Mouse (Mus musculus): ENCODE data around the gene Rps6kb1. TPM values are rescaled to one million over a fixed set of nuclear protein-coding genes. Genes with fewer than 3 reads are reported as not detected.

Gene Rps6kb1
- polyA plus RNA-seq, 1 experiment from 2014 or later: 54.8 TPM

GRCm38 (mm10) chr11:86586177-86586867 lies 41.7 kb upstream of the Rps6kb1 start:
- Histone ChIP-seq H3K4me1 (replicated peaks) (peaks cover 11% of the 10 kb centered on the region; the same call in 1 of the 2 replicates), H3K4me2 (peak overlapping the region; percentile 34), H3K4me3 (peak overlapping the region; percentile 13), H3K9ac (0 out of 2 replicates have a peak overlapping the region, but pooled peaks have one; percentile 42), H3K27ac (replicated peaks) (0 out of 2 replicates have a peak overlapping the region, but pooled peaks have one; percentile 33), H3K27me3 (no peaks in the 10 kb centered on the region), H3K36me3 (peaks cover 16% of the 10 kb centered on the region), H3K9me3 (no peaks in the 10 kb centered on the region)
- ATAC-seq (ENCODE audit: low read depth): no peak
- WGBS: 31% methylated on average over 12 of the region's 12 CpGs

- ATAC-seq (ENCODE audit: low read depth): no peak
- WGBS: 53% methylated on average over 3 of the region's 3 CpGs
- H3K4me1 ChIP-seq (replicated peaks): peaks cover 11% of the 10 kb centered on the region; the same call in 1 of the 2 replicates
- no peaks in the 10 kb centered on the region for H3K27me3 ChIP-seq
- H3K4me2 ChIP-seq: no peak overlapping the region
- peaks cover 16% of the 10 kb centered on the region for H3K36me3 ChIP-seq
- no peak overlapping the region for H3K27ac ChIP-seq (replicated peaks)
- no peaks in the 10 kb centered on the region for H3K9me3 ChIP-seq
- no peak overlapping the region for H3K4me3 ChIP-seq
- no peak overlapping the region for H3K9ac ChIP-seq
These were observed 41.0 kb upstream of the Rps6kb1 start for GRCm38 (mm10) chr11:86585598-86585984.

- Histone ChIP-seq H3K9me3 (no peaks in the 10 kb centered on the region), H3K4me3 (no peak overlapping the region), H3K36me3 (peaks cover 16% of the 10 kb centered on the region), H3K4me2 (no peak overlapping the region), H3K4me1 (replicated peaks) (peaks cover 11% of the 10 kb centered on the region; the same call in 1 of the 2 replicates), H3K27me3 (no peaks in the 10 kb centered on the region), H3K27ac (replicated peaks) (no peak overlapping the region), H3K9ac (no peak overlapping the region)
- no peak for ATAC-seq (ENCODE audit: low read depth)
- 83% methylated on average over 7 of the region's 7 CpGs for WGBS
These were observed 40.4 kb upstream of the Rps6kb1 start for GRCm38 (mm10) chr11:86584898-86585597.

GRCm38 (mm10) chr11:86583990-86584897 lies 39.6 kb upstream of the Rps6kb1 start:
- H3K36me3 ChIP-seq: peaks cover 16% of the 10 kb centered on the region
- no peak overlapping the region for H3K4me3 ChIP-seq
- H3K4me2 ChIP-seq: no peak overlapping the region
- no peaks in the 10 kb centered on the region for H3K27me3 ChIP-seq
- H3K9me3 ChIP-seq: no peaks in the 10 kb centered on the region
- H3K27ac ChIP-seq (replicated peaks): no peak overlapping the region
- no peak overlapping the region for H3K9ac ChIP-seq
- 92% methylated on average over 14 of the region's 14 CpGs for WGBS
- peaks cover 14% of the 10 kb centered on the region; the same call in 1 of the 2 replicates for H3K4me1 ChIP-seq (replicated peaks)
- ATAC-seq (ENCODE audit: low read depth): no peak

- no peak for ATAC-seq (ENCODE audit: low read depth)
- H3K9ac ChIP-seq: no peak overlapping the region
- WGBS: 96% methylated on average over 3 of the region's 3 CpGs
These were observed 38.8 kb upstream of the Rps6kb1 start for GRCm38 (mm10) chr11:86583313-86583825.

GRCm38 (mm10) chr11:86582543-86583260 lies 38.1 kb upstream of the Rps6kb1 start:
- H3K9ac ChIP-seq: no peak overlapping the region
- H3K9me3 ChIP-seq: no peaks in the 10 kb centered on the region
- peaks cover 12% of the 10 kb centered on the region; the same call in 1 of the 2 replicates for H3K4me1 ChIP-seq (replicated peaks)
- H3K36me3 ChIP-seq: peaks cover 16% of the 10 kb centered on the region
- no peak overlapping the region for H3K4me2 ChIP-seq
- ATAC-seq (ENCODE audit: low read depth): no peak
- no peak overlapping the region for H3K27ac ChIP-seq (replicated peaks)
- 88% methylated on average over 7 of the region's 7 CpGs for WGBS
- no peak overlapping the region for H3K4me3 ChIP-seq
- H3K27me3 ChIP-seq: no peaks in the 10 kb centered on the region

More at GRCm38 (mm10) chr11:86583313-86583825, 38.8 kb upstream of the Rps6kb1 start:
- no peak overlapping the region for H3K4me3 ChIP-seq
- H3K9me3 ChIP-seq: no peaks in the 10 kb centered on the region
- H3K27ac ChIP-seq (replicated peaks): no peak overlapping the region
- H3K27me3 ChIP-seq: no peaks in the 10 kb centered on the region
- H3K4me2 ChIP-seq: no peak overlapping the region
- H3K4me1 ChIP-seq (replicated peaks): peaks cover 15% of the 10 kb centered on the region; the same call in 1 of the 2 replicates
- peaks cover 16% of the 10 kb centered on the region for H3K36me3 ChIP-seq

GRCm38 (mm10) chr11:86581943-86582542 lies 37.4 kb upstream of the Rps6kb1 start:
- peaks cover 16% of the 10 kb centered on the region for H3K36me3 ChIP-seq
- no peak overlapping the region for H3K4me3 ChIP-seq
- 92% methylated on average over 12 of the region's 12 CpGs for WGBS
- no peaks in the 10 kb centered on the region for H3K27me3 ChIP-seq
- ATAC-seq (ENCODE audit: low read depth): no peak
- H3K9ac ChIP-seq: no peak overlapping the region
- H3K9me3 ChIP-seq: no peaks in the 10 kb centered on the region
- H3K27ac ChIP-seq (replicated peaks): no peak overlapping the region
- no peak overlapping the region for H3K4me2 ChIP-seq
- H3K4me1 ChIP-seq (replicated peaks): 0 out of 2 replicates have a peak, but pooled peaks cover 6% of the 10 kb centered on the region

GRCm38 (mm10) chr11:86581250-86581753 lies 36.7 kb upstream of the Rps6kb1 start:
- ATAC-seq (ENCODE audit: low read depth): no peak
- H3K27me3 ChIP-seq: no peaks in the 10 kb centered on the region
- peaks cover 16% of the 10 kb centered on the region for H3K36me3 ChIP-seq
- no peak overlapping the region for H3K4me3 ChIP-seq
- H3K9me3 ChIP-seq: no peaks in the 10 kb centered on the region
- peaks cover 4% of the 10 kb centered on the region; the same call in 1 of the 2 replicates for H3K4me1 ChIP-seq (replicated peaks)
- H3K27ac ChIP-seq (replicated peaks): no peak overlapping the region
- H3K4me2 ChIP-seq: no peak overlapping the region
- 68% methylated on average over 11 of the region's 11 CpGs for WGBS
- H3K9ac ChIP-seq: no peak overlapping the region

GRCm38 (mm10) chr11:86580319-86581113 lies 35.9 kb upstream of the Rps6kb1 start:
- H3K4me1 ChIP-seq (replicated peaks): peaks cover 4% of the 10 kb centered on the region; the same call in 1 of the 2 replicates
- no peak overlapping the region for H3K27ac ChIP-seq (replicated peaks)
- H3K9me3 ChIP-seq: no peaks in the 10 kb centered on the region
- H3K9ac ChIP-seq: no peak overlapping the region
- H3K4me2 ChIP-seq: no peak overlapping the region
- no peak for ATAC-seq (ENCODE audit: low read depth)
- no peak overlapping the region for H3K4me3 ChIP-seq
- H3K36me3 ChIP-seq: peaks cover 15% of the 10 kb centered on the region
- no peaks in the 10 kb centered on the region for H3K27me3 ChIP-seq
- 87% methylated on average over 9 of the region's 9 CpGs for WGBS

- H3K4me2 ChIP-seq: no peak overlapping the region
- no peak overlapping the region for H3K9ac ChIP-seq
- no peaks in the 10 kb centered on the region for H3K27me3 ChIP-seq
- H3K36me3 ChIP-seq: peaks cover 9% of the 10 kb centered on the region; the same call in 1 of the 2 replicates
- peaks cover 4% of the 10 kb centered on the region; the same call in 1 of the 2 replicates for H3K4me1 ChIP-seq (replicated peaks)
- H3K27ac ChIP-seq (replicated peaks): no peak overlapping the region
- WGBS: 86% methylated on average over 10 of the region's 10 CpGs
- no peak for ATAC-seq (ENCODE audit: low read depth)
- no peak overlapping the region for H3K4me3 ChIP-seq
- no peaks in the 10 kb centered on the region for H3K9me3 ChIP-seq
These were observed 35.2 kb upstream of the Rps6kb1 start for GRCm38 (mm10) chr11:86579731-86580318.

All from neural tube, embryonic 13.5 days (tissue).